Mouse (Mus musculus) neural tube, embryonic 11.5 days (tissue): ENCODE results near the gene BC051142. TPM values are rescaled to one million over a fixed set of nuclear protein-coding genes. Genes with fewer than 3 reads are reported as not detected.

Source experiments
- ATAC-seq: fragments of 200-750 bp; cut with Nextera tagmentation; 2 replicates; pipeline ENCODE4 v1.8.0; 2017; ENCODE audit warnings: moderate number of reproducible peaks, mild to moderate bottlenecking, moderate TSS enrichment, moderate library complexity; ENCODE audit not compliant: insufficient read depth, low FRiP score, low TSS enrichment
- DNase-seq: peaks from one replicate; pipeline ENCODE4 v3.0.0-alpha.2; 2015; ENCODE audit warnings: low spot score
- H3K27ac ChIP-seq: fragments of 300-500 bp; sonication (generic); 2 replicates; pipeline ENCODE4 v1.5.1; 2014; ENCODE audit warnings: low read depth, mild to moderate bottlenecking, low read length
- H3K27me3 ChIP-seq: fragments of 300-500 bp; sonication (generic); 2 replicates; pipeline ENCODE4 v1.6.1; 2014; ENCODE audit warnings: mild to moderate bottlenecking, low read length, mixed read lengths; ENCODE audit not compliant: control insufficient read depth, insufficient read depth
- H3K36me3 ChIP-seq: fragments of 300-500 bp; sonication (generic); 2 replicates; pipeline ENCODE4 v1.6.1; 2014; ENCODE audit warnings: mild to moderate bottlenecking, low read length, moderate library complexity, mixed read lengths; ENCODE audit not compliant: control insufficient read depth, insufficient read depth
- H3K4me1 ChIP-seq: fragments of 300-500 bp; sonication (generic); 2 replicates; pipeline ENCODE4 v1.6.1; 2014; ENCODE audit warnings: low read length, mixed read lengths; ENCODE audit not compliant: control insufficient read depth, insufficient read depth
- H3K4me2 ChIP-seq: fragments of 300-500 bp; sonication (generic); 2 replicates; pipeline ENCODE4 v1.6.1; 2014; ENCODE audit warnings: low read depth, mild to moderate bottlenecking, moderate library complexity
- H3K4me3 ChIP-seq: fragments of 300-500 bp; sonication (generic); 2 replicates; pipeline ENCODE4 v1.5.1; 2014; ENCODE audit warnings: low read depth, low read length
- H3K9ac ChIP-seq: fragments of 300-500 bp; sonication (generic); 2 replicates; pipeline ENCODE4 v1.6.1; 2014; ENCODE audit warnings: mild to moderate bottlenecking, low read length
- H3K9me3 ChIP-seq: fragments of 300-500 bp; sonication (generic); 2 replicates; pipeline ENCODE4 v1.6.1; 2016; ENCODE audit warnings: low read length; ENCODE audit not compliant: control insufficient read depth
- polyA plus RNA-seq: library from polyadenylated mRNA; unstranded; fragments of >200 nt; fragmentation: Nextera tagmentation; extraction: Ambion mirVana; gene quantifications from 2 replicates; pipeline ENCODE4 v1.2.1, GENCODE M21; 2014

Gene BC051142
- polyA plus RNA-seq, 1 experiment from 2014 or later = 1.7 TPM

DNA sequence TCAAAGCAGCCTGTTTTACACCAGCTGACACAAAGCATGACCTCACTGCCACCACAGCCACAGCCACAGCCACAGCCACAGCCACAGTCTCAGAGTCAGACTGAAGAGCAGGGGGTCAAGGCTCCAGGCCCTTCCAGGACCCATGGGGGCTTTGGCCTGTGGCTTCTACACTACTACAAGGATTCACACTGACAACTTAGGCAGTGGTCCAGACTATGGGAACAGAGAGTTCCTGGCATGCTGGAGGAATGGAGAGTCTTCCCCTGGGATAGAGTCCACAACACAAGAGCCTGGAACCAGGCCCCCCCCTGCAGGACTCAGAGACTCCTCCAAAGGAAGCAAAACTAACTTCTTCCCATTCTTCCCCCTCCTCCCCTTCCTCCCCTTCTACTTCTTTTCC, 109.0 kb downstream of the BC051142 start:
- no peak overlapping the region for H3K9ac ChIP-seq
- no peaks in the 10 kb centered on the region for H3K4me1 ChIP-seq
- H3K27me3 ChIP-seq = no peaks in the 10 kb centered on the region
- ATAC-seq (no peak), DNase-seq (no peak)
- no peak overlapping the region for H3K4me2 ChIP-seq
- no peak overlapping the region for H3K27ac ChIP-seq
- H3K9me3 ChIP-seq = no peaks in the 10 kb centered on the region
- H3K36me3 ChIP-seq = no peaks in the 10 kb centered on the region
- no peak overlapping the region for H3K4me3 ChIP-seq

Other genes starting within 250 kb of the BC051142 start
- gene H2-DMb1, start 245.7 kb upstream of the BC051142 start, polyA plus RNA-seq = not detected in 2 replicates
- 0.68 and 1.3 TPM in 2 replicates for gene Tap1, start 211.3 kb upstream of the BC051142 start, polyA plus RNA-seq
- gene Psmb9, start 211.1 kb upstream of the BC051142 start, polyA plus RNA-seq = 0.80 and 0.96 TPM in 2 replicates
- 2.1 and 3.3 TPM in 2 replicates for gene Psmb8, start 201.1 kb upstream of the BC051142 start, polyA plus RNA-seq
- 0.59 and 0.60 TPM in 2 replicates for gene Tap2, start 195.3 kb upstream of the BC051142 start, polyA plus RNA-seq
- not detected in 2 replicates for gene H2-Ob, start 159.9 kb upstream of the BC051142 start, polyA plus RNA-seq
- gene H2-Ab1, start 141.1 kb upstream of the BC051142 start, polyA plus RNA-seq = 2.6 and 4.5 TPM in 2 replicates
- not detected in 2 replicates for gene H2-Aa, start 111.0 kb upstream of the BC051142 start, polyA plus RNA-seq
- gene H2-Eb1, start 93.0 kb upstream of the BC051142 start, polyA plus RNA-seq = 0.70 and 1.8 TPM in 2 replicates
- not detected in 2 replicates for gene H2-Eb2, start 73.2 kb upstream of the BC051142 start, polyA plus RNA-seq
- not detected in 2 replicates for gene Btnl2, start 44.0 kb upstream of the BC051142 start, polyA plus RNA-seq
- not detected in 2 replicates for gene Btnl1, start 21.7 kb upstream of the BC051142 start, polyA plus RNA-seq
- gene Btnl4, start 78.5 kb downstream of the BC051142 start, polyA plus RNA-seq = not detected in 2 replicates
- not detected in 2 replicates for gene Btnl6, start 118.5 kb downstream of the BC051142 start, polyA plus RNA-seq
- 11.0 and 13.1 TPM in 2 replicates for gene Notch4, start 165.4 kb downstream of the BC051142 start, polyA plus RNA-seq
- gene Gpsm3, start 191.0 kb downstream of the BC051142 start, polyA plus RNA-seq = 4.0 and 5.1 TPM in 2 replicates
- 17.0 and 17.3 TPM in 2 replicates for gene Pbx2, start 192.4 kb downstream of the BC051142 start, polyA plus RNA-seq
- 2.3 and 2.4 TPM in 2 replicates for gene Ager, start 199.0 kb downstream of the BC051142 start, polyA plus RNA-seq
- gene Rnf5, start 204.9 kb downstream of the BC051142 start, polyA plus RNA-seq = 177 and 187 TPM in 2 replicates
- 83.3 and 91.2 TPM in 2 replicates for gene Agpat1, start 205.4 kb downstream of the BC051142 start, polyA plus RNA-seq
- 10.2 and 12.1 TPM in 2 replicates for gene Egfl8, start 217.2 kb downstream of the BC051142 start, polyA plus RNA-seq
- gene Ppt2, start 229.7 kb downstream of the BC051142 start, polyA plus RNA-seq = 27.6 and 30.3 TPM in 2 replicates
- gene Prrt1, start 230.7 kb downstream of the BC051142 start, polyA plus RNA-seq = 0.57 and 0.87 TPM in 2 replicates
- gene Fkbpl, start 245.9 kb downstream of the BC051142 start, polyA plus RNA-seq = 15.5 and 17.6 TPM in 2 replicates
- 78.3 and 88.4 TPM in 2 replicates for gene Atf6b, start 248.3 kb downstream of the BC051142 start, polyA plus RNA-seq